Mouse (Mus musculus): ENCODE results near the gene Hist1h1a. TPM values are rescaled to one million over a fixed set of nuclear protein-coding genes. Genes with fewer than 3 reads are reported as not detected.
A peak's percentile ranks its signal among the peaks of the same experiment; 100 is the strongest.

Gene Hist1h1a
- total and polyA plus RNA-seq, 3 experiments: 2.4 to 1,163 (median 30.9) TPM

GRCm38 (mm10) chr13:23757921-23758320, 5.5 kb upstream of the Hist1h1a start:
- dilution Hi-C loops (cut with MboI; ENCODE audit: extremely low pct_ligation_motif_present, extremely low pct_unique_long_range_greater_than_20kb, low sequenced_read_pairs) (no loop called here), in situ Hi-C loops (cut with MboI; ENCODE audit: low pct_ligation_motif_present, low pct_unique_long_range_greater_than_20kb, low sequenced_read_pairs) (loop anchor here (25.0 kb wide), 1 partner anchor 1721 kb away; the partner anchor contains the start of genes Hist1h2ag, Hist1h2ah, Hist1h2bj and Hist1h2bk)
- DNase-seq (ENCODE audit: extremely low read depth): no peak
- H3K4me3 ChIP-seq (replicated peaks in 1 of 3; ENCODE audit: low read depth in 2 of 3, low read length in 2 of 3, poor library complexity in 1 of 3): peak overlapping the region in 1 of 3 experiments; percentile 1
- H3K9me3 ChIP-seq (replicated peaks; ENCODE audit: low read length): no peaks in the 10 kb centered on the region
- peak overlapping the region; percentile 42; the same call in 1 of the 2 replicates for H3K27ac ChIP-seq (ENCODE audit: insufficient read depth, low read depth)
- H3K9ac ChIP-seq (ENCODE audit: insufficient read depth, low read depth): peak overlapping the region; percentile 9; the same call in 1 of the 2 replicates
- no peaks in the 10 kb centered on the region for H3K79me2 ChIP-seq (replicated peaks; ENCODE audit: control insufficient read depth, extremely low read depth, insufficient read depth, poor library complexity, severe bottlenecking)
- H3K4me1 ChIP-seq (ENCODE audit: control insufficient read depth in 1 of 2, insufficient read depth in 2 of 2): peaks cover 3 to 44% of the 10 kb centered on the region in 2 experiments; a peak in 3 of 4 replicates
- H3K4me2 ChIP-seq (ENCODE audit: insufficient read depth, low read depth, poor library complexity, severe bottlenecking): 0 out of 2 replicates have a peak overlapping the region, but pooled peaks have one; percentile 7
- TF ChIP-seq ETS1 (conservative IDR thresholded peaks at IDR 0.05; ENCODE audit: low read depth, low read length) (no peak), UBTF (IDR thresholded peaks at IDR 0.05; ENCODE audit: low read depth, low read length) (no peak), MAX (IDR thresholded peaks at IDR 0.05; ENCODE audit: low read length) (no peak), RCOR1 (conservative IDR thresholded peaks at IDR 0.05; ENCODE audit: low read depth, low read length) (no peak), CHD1 (IDR thresholded peaks at IDR 0.05; ENCODE audit: low read depth, low read length) (no peak), ZC3H11A (IDR thresholded peaks at IDR 0.05; ENCODE audit: low read depth, low read length) (no peak), PAX5 (IDR thresholded peaks at IDR 0.05; ENCODE audit: low read length) (no peak), JUND (conservative IDR thresholded peaks at IDR 0.05; ENCODE audit: low read depth, low read length) (no peak), USF1 (IDR thresholded peaks at IDR 0.05; ENCODE audit: low read depth, low read length) (no peak), MEF2A (IDR thresholded peaks at IDR 0.05; ENCODE audit: borderline replicate concordance, low read depth, low read length) (no peak), ZMIZ1 (IDR thresholded peaks at IDR 0.05; ENCODE audit: low read depth, low read length) (no peak), JUN (IDR thresholded peaks at IDR 0.05; ENCODE audit: insufficient read depth, low read depth, low read length) (no peak), ELF1 (IDR thresholded peaks at IDR 0.05; ENCODE audit: low read depth, low read length) (no peak), NRF1 (IDR thresholded peaks at IDR 0.05; ENCODE audit: low read depth, low read length) (no peak), SIN3A (IDR thresholded peaks at IDR 0.05; ENCODE audit: low read length) (no peak), MAFK (IDR thresholded peaks at IDR 0.05; ENCODE audit: insufficient replicate concordance, low read length) (no peak), MAZ (IDR thresholded peaks at IDR 0.05; ENCODE audit: low read depth, low read length) (no peak)
- H3K27me3 ChIP-seq (replicated peaks): no peaks in the 10 kb centered on the region
- H3K36me3 ChIP-seq (replicated peaks in 1 of 2; ENCODE audit: control insufficient read depth in 1 of 2, insufficient read depth in 1 of 2, low read length in 1 of 2): no peaks in the 10 kb centered on the region

- Histone ChIP-seq H3K9ac (ENCODE audit: insufficient read depth, low read depth) (peak overlapping the region; percentile 32; the same call in 1 of the 2 replicates), H3K4me3 (replicated peaks in 1 of 3; ENCODE audit: low read depth in 2 of 3, low read length in 2 of 3, poor library complexity in 1 of 3) (no peak overlapping the region), H3K9me3 (replicated peaks; ENCODE audit: low read length) (no peaks in the 10 kb centered on the region), H3K4me1 (ENCODE audit: control insufficient read depth in 1 of 2, insufficient read depth in 2 of 2) (peaks cover 3 to 51% of the 10 kb centered on the region in 2 experiments; a peak in 3 of 4 replicates), H3K4me2 (ENCODE audit: insufficient read depth, low read depth, poor library complexity, severe bottlenecking) (no peak overlapping the region), H3K27ac (ENCODE audit: insufficient read depth, low read depth) (no peak overlapping the region; the same call in 1 of the 2 replicates), H3K36me3 (replicated peaks in 1 of 2; ENCODE audit: control insufficient read depth in 1 of 2, insufficient read depth in 1 of 2, low read length in 1 of 2) (no peaks in the 10 kb centered on the region), H3K79me2 (replicated peaks; ENCODE audit: control insufficient read depth, extremely low read depth, insufficient read depth, poor library complexity, severe bottlenecking) (no peaks in the 10 kb centered on the region), H3K27me3 (replicated peaks) (no peaks in the 10 kb centered on the region)
- TF ChIP-seq SMC3 (IDR thresholded peaks at IDR 0.05; ENCODE audit: low read depth, low read length): no peak
- TF ChIP-seq NELFE (IDR thresholded peaks at IDR 0.05; ENCODE audit: low read depth, low read length): no peak
- TF ChIP-seq USF1 (IDR thresholded peaks at IDR 0.05; ENCODE audit: low read depth, low read length): no peak
- TF ChIP-seq EP300 (IDR thresholded peaks at IDR 0.05; ENCODE audit: low read length): no peak
- TF ChIP-seq TCF12 (IDR thresholded peaks at IDR 0.05; ENCODE audit: low read depth, low read length): no peak
- TF ChIP-seq ZKSCAN1 (IDR thresholded peaks at IDR 0.05; ENCODE audit: borderline replicate concordance, low read depth, low read length): no peak
- TF ChIP-seq NRF1 (IDR thresholded peaks at IDR 0.05; ENCODE audit: low read depth, low read length): no peak
- dilution Hi-C loops (cut with MboI; ENCODE audit: extremely low pct_ligation_motif_present, extremely low pct_unique_long_range_greater_than_20kb, low sequenced_read_pairs): no loop called here
- in situ Hi-C loops (cut with MboI; ENCODE audit: low pct_ligation_motif_present, low pct_unique_long_range_greater_than_20kb, low sequenced_read_pairs): loop anchor here (25.0 kb wide), 1 partner anchor 1722 kb away; the partner anchor contains the start of genes Hist1h2ag, Hist1h2ah, Hist1h2bj and Hist1h2bk
- DNase-seq (ENCODE audit: extremely low read depth): no peak
These were observed 4.2 kb upstream of the Hist1h1a start for GRCm38 (mm10) chr13:23759251-23759771.

All from CH12.LX (cell line).